Mouse (Mus musculus): ENCODE data around the gene Bicdl1.
"Not testable (repeated sequence)": the region's sequence is repeated elsewhere in the genome, so short reads cannot be mapped to it uniquely, and the experiment has no call there.

The Bicdl1 gene

GRCm38 (mm10) chr5:115731001-115731731, at the start of gene Bicdl1:
Gene Bicdl1, minus strand, starts transcription at chr5:115731621.
- peak; percentile 71 to 80 for DNase-seq

GRCm38 (mm10) chr5:115776911-115777310, 45.5 kb upstream of the Bicdl1 start:
- no peak for DNase-seq

GRCm38 (mm10) chr5:115775350-115775749, 43.9 kb upstream of the Bicdl1 start:
- DNase-seq: no peak

- no peak for DNase-seq
These were observed 38.6 kb upstream of the Bicdl1 start for GRCm38 (mm10) chr5:115770048-115770447.

DNA sequence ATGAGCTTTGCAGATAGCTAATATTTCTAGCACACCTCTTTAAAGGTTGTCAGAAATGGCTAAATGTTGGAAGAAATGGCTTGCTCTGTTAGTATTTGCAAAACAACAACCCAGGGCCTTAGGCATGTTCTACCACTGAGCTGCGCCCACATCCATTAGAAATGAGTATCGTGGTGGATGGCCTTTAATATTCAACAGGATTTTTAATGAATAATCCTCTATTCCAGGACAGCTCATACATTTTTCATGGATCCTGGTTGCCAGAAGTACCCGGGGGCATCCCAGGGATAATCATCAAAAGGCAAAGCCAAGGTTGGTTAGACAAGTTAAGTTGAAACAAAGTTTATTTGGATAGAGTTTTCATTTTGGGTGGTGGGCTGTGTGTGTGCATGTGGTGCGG, 37.7 kb upstream of the Bicdl1 start:
- DNase-seq: no peak

- DNase-seq: no peak
These were observed 35.4 kb upstream of the Bicdl1 start for GRCm38 (mm10) chr5:115766821-115767220.

DNA sequence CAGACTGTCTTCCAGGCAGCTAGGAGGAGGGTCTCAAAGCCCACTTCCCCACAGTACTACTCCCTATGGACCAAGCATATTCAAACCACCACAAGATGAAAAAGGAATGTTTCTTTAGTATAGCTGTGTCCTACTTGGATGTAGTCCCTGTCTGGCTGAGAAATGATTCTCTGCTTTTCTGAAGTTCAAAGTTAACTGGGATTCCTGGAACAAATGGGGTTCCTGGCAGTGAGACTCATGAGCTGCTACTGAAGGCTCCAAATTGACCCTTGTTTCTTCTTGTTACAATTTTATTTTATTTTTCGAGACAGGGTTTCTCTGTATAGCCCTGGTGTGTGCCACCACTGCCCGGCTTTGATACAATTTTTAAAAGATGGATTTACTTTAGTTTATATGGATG, 32.6 kb upstream of the Bicdl1 start:
- DNase-seq: no peak

- no peak for DNase-seq
These were observed 29.5 kb upstream of the Bicdl1 start for GRCm38 (mm10) chr5:115760903-115761302.

DNA sequence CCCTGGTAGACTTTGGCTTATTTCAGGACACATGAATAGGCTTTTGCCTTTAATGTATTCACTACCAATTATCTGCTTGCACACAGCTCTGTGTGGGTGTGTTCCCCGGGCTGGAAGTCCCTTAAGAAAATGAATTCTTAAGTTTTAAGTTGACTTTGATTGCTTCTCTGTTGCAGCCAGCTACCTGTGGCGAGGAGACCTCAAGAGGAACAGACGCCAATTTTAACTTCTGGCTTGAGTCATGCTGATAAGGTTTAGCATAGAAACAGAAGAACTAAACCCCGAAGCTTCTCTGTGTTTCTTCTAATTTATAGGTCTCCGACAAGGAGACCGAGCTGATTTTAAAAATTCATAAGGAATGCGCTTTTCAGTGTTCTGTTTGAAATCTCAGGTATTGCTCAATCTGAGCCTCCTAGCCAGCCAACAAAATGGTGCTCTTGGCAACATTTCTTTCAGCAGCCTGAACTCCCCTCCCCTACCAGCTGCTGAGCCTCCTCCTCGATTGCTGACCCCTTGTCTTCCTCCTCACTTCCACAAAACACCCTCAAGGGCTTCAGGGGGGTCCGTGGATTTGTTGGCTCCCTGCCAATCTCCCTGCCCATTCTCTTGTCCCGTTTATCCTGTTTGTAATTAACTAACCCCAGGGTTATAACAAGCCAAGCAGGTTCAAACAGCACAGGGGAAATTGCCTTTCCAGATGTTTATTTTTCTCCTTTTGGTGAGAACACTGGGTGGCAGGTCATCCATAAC, 27.2 kb upstream of the Bicdl1 start:
- DNase-seq: no peak

- no peak for DNase-seq
These were observed 26.1 kb upstream of the Bicdl1 start for GRCm38 (mm10) chr5:115757516-115757915.

DNA sequence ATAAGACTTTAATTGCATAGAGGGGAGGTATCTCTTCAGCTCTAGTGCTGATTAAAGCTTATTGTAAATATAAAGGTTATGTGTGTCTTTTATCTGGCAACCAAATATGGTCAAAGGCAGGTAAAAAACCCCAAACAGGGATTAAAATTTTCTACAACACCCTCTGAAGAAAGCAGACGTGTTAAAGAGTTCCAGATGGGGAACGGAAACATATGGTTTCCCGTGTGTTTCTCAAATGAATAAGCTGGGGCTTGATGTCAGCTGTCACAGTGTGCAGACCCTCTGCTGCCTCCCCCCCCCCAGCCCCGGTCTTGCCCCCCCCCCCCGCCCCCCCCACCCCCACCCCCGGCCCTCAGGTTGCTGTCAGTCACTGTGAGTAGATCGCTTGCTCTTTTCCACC, 24.1 kb upstream of the Bicdl1 start:
- no peak for DNase-seq

- no peak for DNase-seq
These were observed 23.4 kb upstream of the Bicdl1 start for GRCm38 (mm10) chr5:115754831-115755230.

DNA sequence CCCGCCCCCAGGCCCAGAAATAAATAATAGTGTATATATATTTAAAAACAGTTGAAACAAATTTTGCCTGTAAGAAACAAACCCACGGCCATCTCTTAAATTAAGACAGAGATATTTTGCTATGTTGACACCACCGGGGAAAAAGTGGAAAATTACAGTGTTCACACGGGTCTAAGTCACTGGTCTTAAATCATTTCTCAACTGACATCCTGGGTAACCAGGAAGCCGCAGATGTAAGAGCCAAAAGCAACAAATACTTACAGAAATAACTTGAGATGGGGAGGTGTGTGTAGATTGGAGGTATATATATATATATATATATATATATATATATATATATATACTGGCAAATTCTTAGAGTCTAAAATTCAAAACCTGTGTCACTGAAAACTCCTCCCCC, 21.5 kb upstream of the Bicdl1 start:
- DNase-seq: no peak

DNA sequence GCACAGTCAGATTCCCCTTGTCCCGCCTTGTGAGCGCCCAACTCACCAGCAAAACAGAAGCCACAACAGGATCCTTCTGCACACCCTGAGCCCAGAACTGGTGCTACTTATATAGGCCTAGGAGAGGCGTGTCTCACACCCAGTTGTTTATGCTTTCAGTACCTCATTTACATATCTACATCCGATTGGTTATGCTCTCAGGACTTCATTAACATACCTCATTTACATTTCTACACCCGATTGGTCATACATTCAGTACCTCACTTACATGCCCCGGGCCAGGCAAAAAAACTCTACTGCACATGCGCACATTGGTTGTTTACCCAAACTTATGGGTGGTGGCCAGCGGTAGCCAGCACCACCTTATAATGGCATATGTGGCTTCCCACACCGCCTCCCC, 20.5 kb upstream of the Bicdl1 start:
- DNase-seq: not testable (repeated sequence)

- DNase-seq: no peak
These were observed 16.9 kb upstream of the Bicdl1 start for GRCm38 (mm10) chr5:115748316-115748715.

DNA sequence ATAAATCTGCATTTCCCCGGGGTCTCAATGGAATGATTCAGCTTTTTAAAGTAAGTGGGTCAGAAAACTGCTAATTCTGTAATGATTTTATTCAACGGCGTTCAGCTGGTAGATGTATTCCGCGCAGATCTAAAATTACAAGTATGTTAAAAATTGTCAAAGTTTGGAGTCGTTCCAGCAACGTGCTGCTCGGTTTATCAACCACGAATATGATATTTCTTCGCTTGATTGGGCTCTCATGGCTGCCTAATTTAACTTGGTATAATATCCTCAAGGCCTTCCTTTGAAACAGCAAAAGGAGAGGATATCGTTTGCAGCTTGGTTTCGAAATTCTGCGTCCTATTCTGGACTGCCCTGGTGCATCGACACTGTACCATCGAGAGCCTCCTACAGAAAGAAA, 13.9 kb upstream of the Bicdl1 start:
- no peak for DNase-seq

DNA sequence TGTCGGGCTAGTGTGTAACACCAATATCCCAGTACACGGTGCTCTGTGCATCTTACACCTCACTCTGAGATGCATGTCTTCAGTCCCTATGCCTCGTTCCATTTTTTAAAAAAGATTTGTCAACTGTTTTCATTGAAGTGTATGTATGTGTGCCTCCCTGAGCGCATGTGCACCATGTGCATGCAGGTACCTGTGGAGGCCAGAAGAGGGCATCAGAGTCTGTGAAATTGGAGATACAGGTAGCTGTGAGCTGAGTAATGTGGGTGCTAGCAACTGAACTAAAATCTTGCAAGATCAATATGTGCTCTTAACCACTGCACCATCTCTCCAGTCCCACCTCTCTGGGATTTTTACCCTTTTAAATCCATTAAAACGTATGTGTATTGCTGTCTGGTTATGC, 6.6 kb upstream of the Bicdl1 start:
- DNase-seq: no peak

- DNase-seq: no peak
These were observed 3.1 kb upstream of the Bicdl1 start for GRCm38 (mm10) chr5:115734570-115734969.

- peak in 1 of 2 experiments; percentile 66 for DNase-seq
These were observed 1.4 kb upstream of the Bicdl1 start for GRCm38 (mm10) chr5:115732849-115733216.

- DNase-seq: peak; percentile 94
These were observed 891 bp upstream of the Bicdl1 start for GRCm38 (mm10) chr5:115732176-115732848.

- DNase-seq: no peak
These were observed 333 bp upstream of the Bicdl1 start for GRCm38 (mm10) chr5:115731732-115732175.

- DNase-seq: no peak
These were observed 1.1 kb downstream of the Bicdl1 start for GRCm38 (mm10) chr5:115730314-115730713.

DNA sequence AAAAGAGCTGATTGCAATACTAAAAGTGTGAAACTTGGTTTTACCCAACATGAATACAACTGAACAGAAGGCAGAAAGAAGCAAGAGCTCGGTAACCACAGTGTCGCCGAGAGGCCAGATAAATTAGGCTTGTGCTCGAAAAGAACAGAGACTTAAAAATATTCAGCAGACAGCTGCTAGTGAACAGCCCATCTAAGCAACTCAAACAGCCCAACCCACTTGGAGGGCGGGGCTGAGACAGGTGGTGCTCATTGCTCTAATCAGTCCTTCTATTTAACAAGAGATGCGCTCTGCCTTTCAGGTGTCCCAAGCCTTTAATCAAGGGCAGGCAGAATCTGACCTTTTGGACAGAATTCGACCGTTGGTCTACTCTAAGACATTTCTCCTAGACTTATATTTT, 4.8 kb downstream of the Bicdl1 start:
- DNase-seq: no peak

GRCm38 (mm10) chr5:115726019-115726418, 5.4 kb downstream of the Bicdl1 start:
- no peak for DNase-seq
